Mouse (Mus musculus): ENCODE measurements around the gene Fgd6.

- TF ChIP-seq CTCF (IDR thresholded peaks at IDR 0.05; ENCODE audit: borderline replicate concordance, extremely low read depth, insufficient read depth, insufficient read length) = no peak
- no peak for TF ChIP-seq POLR2A (IDR thresholded peaks at IDR 0.05; ENCODE audit: borderline replicate concordance, extremely low read depth, insufficient read depth, insufficient read length, poor library complexity, severe bottlenecking)
Measured at GRCm38 (mm10) chr10:93994136-93994535, 41.7 kb upstream of the Fgd6 start.
